Mouse (Mus musculus) 416B (cell line): ENCODE results near the gene Intu.

Experiments
- DNase-seq: peaks from one replicate; pipeline ENCODE4 v3.0.0; 2011; ENCODE audit warnings: low read depth

The Intu gene

DNA sequence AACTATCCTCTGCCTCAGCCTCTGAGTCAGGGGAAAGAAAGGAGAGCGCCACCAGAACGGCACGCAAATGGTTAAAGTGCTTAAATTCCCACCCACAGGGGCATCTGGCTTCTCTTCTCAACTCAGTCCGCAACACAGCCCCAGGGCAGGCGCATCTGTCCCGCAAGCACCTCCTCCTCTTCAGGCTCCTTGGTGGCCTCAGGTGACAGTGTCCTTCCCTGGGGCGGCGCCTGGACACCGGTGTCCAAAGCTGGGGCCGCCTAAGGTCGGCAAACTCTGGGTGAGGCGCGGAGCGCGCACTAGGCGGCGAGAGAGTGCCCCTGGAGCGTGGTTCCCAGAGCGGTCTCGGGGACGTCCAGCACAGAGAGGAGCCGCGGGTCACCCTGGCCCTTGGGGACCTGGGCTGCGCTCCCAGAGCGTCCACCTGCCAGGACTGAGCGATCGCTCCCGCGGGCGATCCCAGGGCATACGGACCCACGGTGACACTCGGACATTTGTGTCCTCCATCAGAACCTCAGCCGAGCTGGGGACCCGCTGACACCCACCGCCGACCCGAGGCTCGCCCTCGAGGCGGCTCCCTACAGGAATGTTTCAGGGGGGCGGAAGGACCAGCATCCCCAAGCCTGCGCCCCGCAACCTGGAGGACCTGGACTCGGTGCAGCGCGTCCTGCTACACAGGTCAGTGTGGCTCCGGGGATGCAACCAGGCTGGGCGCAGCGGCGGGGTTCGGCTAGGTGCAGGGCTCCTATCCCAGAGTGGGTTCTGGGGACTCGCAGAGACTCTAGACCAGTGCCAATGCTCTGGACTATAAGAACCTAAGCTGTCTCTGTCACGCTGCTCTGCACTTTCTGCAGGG is at the start of gene Intu:
Intu (plus strand) TSS at position 1 of the 856 bp plus-strand sequence.
- no peak for DNase-seq

DNA sequence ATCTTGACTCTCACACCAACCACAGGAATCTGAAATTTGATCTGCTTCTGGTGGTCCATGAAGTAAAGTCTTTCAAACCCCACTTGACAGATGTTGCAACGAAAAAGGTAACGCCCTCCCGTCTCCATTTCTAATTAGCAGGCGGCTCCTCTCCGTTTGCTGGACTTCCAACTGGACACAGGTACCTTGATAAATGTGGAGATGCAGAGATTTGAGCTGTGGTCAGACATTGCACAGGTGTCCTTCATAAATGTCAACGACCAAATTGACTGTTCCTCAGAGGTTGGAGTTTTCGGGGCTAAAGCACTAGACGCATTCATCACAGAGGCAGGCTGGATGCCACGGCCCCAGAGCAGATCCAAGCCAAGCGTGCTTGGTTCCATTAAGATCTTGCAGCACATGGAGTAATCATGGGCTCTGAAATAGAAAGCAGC is 47.8 kb upstream of the Intu start:
- no peak for DNase-seq

DNA sequence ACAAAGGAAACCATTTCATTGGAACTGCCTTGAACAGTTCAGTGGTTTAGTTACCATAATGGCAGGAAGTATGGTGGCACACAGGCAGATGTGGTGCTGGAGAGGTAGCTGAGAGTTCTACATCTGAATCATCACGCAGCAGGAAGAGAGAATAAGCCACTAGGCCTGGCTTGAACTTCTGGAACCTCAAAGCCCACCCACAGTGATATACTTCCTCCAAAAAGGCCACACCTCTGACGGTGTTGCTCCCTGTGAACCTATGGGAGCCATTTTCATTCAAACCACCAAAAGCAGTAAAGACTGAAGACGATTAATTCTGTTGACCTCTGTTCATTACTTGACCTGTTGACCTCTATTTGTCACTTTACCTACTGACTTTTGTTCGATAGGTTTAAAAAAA is 43.7 kb upstream of the Intu start:
- peak; percentile 46 for DNase-seq

DNA sequence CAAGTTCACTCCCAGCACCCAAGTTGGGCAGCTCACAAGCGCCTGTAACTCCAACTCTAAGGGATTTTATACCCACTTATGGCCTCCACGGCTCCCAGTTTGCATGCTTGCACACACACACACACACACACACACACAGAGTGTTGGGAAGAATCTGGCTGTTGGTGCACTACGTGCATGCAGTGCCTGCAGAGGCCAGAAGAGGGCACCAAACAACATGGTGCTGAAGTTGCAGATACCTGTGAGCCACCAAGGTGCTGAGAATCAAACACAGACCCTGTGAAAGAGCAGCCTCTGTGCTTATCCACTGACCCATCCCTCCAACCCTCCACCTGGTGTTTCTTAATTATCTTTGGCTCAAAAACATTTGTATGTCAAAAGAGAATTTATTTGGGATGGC is 39.3 kb upstream of the Intu start:
- no peak for DNase-seq

DNA sequence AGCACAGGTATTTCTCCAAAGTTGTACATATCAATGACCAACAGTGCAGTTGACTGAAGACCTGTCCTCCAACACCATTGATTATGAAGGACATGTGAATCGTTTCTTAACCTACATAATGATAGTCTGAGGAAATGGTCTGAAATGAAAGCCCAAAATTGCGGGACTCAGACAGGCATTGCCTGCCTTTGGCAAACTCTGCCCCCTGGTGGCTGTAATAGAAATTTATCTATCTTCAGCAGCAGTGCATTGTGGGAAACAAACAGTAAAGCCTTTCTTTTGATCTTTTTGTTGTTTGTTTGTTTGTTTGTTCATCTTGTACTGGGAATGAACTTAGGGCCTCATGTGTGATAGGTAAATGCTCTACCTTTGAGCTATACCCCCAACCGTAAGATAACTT is 32.2 kb upstream of the Intu start:
- peak; percentile 30 for DNase-seq

DNA sequence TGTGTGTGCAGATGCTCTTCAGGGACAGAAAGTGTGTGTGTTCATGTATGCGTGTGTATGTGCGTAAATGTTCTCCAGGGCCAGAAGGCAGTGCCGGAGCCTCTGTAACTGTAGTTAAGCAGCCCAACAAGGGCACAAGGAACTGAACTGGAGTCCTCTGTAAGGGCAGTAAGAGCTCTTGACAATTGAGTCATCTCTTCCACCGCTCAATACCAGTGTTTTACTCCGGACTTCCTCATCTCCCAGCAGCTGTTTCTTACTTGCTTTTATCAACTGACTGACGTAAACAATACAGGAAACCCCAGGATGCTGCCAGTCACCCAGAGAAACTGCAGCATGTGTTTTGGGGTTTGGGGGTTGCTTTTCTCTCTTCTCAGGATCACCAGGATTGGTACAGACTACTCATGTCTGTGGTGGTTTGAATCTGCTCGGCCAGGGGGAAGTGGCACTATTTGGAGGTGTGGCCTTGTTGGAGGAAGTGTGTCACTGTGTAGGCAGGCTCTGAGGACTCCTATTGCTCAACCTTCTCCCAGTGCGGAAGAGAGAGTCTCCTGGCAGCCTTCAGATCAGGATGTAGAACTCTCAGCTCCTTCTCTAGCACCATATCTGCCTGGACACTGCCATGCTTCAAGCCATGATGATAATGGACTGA is 30.8 kb upstream of the Intu start:
- peak; percentile 79 for DNase-seq

DNA sequence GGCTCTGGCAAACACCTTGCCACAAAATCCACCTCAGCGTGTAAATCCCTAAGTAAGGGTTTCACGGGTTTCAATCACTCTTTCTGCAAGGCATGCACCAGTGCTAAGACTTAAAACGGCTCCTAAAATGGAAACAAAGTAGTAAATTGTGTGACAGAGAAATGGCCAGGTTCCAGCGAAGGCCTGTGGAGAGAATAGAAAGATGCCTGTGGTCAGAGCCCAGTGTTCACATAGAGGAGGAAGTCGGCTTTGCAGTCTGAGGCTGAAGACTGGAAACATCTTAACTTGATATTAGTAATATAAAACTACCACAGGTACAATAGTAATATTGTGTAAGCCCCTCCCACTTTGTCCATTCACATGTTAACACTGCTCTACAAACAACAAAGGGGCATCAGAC is 26.7 kb upstream of the Intu start:
- no peak for DNase-seq

DNA sequence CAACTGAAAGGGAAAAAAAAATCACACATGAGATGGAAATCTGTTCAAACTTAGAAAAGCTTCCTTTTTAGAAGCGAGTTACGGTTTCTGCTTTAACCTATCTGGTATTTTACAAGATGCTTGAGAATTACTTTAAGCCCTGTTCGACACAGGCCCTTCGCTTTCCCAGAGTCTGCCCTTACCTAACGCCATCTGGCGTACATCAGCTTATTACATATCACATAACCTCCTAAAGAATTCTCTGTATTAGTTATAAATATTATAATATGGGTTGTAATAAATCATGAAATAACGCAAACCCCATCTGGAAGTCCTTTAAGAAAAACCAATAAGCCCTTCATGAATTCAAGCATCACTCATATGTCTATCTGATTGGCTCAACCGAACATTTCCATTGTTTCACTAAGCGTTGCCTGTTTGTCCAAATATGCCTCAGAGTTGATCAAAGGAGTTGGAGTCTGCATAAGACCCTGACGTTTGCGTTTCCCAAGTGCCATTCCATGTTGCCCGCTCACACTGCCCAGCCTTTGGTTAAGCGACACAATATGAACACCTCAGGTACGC is 25.6 kb upstream of the Intu start:
- DNase-seq = no peak

DNA sequence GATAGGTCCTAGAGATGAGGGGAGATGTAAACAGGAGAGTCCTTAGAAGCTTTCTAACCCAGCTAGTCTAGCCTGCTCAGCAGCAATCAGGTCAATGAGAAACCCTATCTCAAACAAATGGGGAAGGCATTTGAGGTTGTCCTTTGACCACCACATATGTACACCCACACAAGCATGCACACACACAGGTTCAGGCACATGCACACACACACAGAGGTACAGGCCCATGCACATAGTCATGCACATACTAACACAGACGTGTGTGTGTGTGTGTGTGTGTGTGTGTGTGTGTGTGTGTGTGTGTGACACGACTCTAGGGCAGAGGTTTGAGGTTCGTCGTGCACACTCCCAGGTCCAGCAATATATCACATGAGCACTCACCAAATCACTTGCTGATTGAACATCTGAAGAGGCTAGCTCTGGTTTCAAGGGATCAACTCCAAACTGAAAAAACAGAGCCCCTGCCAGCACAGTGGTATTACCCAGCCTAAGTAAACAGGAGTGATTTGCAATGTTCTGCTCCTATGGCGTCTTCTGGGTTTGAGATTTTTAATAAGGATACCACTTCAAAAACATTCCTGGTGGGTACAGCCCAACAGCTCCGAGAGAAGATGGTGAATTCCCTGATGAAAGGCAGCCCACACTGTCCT is 22.0 kb upstream of the Intu start:
- DNase-seq = no peak

DNA sequence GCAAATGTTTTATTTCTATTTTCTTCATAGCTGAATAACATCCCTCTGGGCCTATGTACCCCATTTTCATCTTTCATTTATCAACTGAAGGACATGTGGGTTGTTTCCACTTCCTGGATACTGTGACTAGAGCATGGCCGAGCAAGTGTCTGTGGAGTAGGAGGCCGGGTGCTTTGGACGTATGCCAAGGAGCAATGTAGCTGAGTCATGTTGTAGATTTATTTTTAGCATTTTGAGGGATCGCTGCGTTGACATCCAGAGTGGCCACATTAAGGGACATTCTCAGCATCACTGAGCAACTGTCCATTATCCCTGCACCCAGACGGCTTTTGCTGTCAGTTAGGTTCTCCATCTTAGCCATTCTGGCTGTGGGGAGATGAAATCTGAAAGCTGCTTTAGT is 20.5 kb upstream of the Intu start:
- peak; percentile 90 for DNase-seq

DNA sequence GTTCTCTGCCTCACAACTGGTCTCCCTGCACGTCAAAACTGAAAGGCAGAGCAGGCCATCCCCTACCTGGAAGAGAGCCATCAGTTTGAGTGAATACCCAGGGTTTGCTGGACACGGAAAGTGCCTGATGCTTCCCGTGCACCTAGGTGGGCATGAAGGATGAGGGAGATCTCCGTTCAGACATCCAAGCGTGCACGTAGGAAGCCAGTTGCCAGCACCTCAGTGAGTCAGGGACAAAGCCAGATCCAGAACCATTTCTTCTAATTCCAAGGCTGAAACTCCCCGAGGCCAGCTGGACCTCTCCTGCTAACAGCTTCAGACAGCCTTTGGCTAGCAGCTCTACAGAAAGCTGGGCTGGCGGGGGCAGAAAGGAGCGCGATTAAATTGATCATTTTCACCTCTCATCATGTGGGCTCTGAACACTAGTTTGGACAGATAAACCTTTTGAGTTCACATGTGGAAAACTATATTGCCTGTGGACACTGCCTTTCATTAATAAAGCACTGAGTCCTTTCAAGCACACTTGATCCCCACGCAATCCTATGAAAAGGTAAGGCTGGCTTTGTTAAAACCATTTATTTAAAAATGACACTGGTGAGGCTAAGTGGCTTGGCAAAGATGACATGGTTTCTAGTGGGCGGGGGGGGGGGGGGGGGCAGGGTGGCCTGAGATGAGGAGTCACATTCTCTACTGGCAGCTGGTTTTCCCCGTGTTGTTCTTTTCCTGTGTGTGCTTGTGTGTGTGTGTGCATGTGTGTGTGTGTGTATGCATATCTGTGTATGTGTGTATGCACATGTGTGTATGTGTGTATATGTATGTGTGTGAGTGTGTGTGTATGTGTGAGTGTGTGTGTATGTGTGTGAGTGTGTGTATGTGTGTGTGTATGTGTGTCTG is 17.9 kb upstream of the Intu start:
- DNase-seq = no peak

DNA sequence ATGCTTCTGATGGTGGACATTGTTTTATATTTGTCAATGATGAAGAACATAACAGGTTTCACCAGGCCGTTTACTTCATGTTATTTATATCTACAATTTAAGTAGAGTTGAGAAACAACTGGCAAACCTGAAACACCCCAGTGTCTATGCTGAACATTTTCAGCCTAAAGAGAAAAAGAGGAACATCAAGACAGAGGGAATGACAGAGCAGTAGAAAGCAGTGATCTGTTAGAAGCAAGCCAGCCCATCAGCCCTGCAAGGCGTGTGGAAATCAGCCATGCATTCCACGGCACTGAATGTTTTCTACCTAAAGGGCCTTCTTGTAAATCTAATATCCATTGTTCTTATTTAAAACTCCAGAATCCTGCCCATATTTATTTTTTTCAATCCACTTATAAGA is 12.8 kb upstream of the Intu start:
- no peak for DNase-seq

DNA sequence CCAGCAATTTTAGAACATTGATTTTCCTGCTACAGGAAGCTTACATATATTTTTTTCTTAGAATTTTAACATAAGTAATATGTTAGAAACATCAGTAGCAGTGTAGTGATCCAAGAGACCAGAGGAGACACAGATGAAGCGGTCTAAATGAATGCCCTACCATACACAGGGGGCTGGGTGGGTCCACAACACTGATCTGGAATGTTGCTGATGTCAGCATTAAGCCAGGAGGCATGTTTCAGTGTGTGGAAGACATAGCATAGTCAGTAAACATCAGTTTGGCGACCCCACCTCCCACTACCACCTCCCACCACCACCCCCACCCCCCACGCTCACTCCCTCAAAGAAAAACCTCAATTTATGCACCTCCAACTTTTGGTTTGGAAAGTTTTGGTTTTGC is 11.5 kb upstream of the Intu start:
- DNase-seq = no peak

DNA sequence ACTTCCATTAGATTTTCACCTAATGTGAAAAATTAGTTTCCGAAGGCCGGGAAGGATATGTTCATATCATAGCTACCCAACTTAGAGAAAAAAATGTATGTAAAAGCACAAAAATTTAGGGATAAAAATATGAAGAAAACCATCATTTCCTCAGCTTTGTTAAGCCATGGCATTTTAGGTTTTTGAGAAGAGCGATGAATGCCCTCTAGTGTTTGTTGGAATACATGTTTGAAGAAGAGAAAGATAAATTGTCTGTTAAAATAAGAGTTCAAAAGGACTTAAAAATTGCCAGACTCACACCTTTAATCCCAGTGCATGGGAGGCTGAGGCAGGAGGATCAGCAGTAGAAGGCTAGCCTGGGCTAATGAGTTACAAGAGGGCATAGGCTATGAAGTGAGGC is 10.5 kb upstream of the Intu start:
- DNase-seq = no peak

DNA sequence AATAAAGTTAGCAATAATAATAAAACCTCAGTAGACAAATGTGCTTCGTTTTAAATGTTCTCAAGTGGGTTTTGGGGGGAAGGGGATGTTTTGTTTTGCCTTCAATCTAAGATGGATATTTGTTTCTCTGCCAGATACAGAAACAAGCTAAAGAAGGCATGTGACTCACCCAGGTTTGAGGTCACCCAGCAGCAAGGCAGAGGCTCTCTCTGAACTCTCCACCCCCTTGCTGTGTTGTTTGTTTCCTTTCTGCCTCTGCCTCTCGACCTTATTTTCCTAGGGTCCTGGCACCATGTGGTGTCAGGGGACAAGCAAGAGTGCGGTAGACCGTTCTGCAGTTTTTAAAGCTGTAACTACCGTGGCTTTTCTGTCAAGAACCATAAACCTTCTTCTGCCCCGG is 8.6 kb upstream of the Intu start:
- no peak for DNase-seq

DNA sequence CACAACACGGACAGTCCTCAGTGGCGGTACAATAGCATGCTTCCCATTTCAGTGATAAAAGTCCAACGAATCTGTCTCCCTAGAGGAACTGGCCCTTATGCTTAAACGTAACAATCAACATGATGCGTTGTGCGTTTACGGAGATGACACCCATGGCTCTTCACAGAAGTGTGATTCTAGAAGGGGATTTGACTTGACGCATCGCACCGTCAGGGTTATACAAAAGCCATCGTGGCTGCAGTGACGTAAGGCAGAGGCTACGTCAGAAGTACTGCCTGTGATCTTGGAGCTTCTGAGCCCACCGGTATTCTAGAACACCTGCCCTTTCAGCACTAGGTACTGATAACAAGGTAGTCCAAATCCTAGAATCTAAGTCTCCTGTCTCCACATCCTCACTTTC is 8.2 kb upstream of the Intu start:
- no peak for DNase-seq

DNA sequence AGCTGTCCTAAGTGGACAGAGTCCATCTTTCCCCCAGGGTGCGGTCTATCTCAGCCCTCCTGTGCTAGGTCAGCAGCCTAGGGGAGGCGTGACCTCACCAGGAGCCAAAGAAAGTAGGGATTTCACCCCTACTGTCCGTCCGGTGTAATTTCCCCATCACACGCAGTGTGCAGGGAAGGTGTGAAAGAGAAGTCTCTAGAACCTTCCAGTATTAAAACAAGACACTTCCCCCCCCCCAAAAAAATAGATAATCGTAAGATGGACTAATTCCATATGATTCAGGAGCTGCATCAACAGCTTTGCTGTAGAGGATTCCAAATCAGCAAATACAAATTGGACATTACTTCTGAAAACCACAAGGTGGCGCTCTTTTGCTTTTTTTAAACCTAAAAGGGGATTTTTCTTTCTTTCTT is 7.7 kb upstream of the Intu start:
- peak; percentile 66 for DNase-seq

DNA sequence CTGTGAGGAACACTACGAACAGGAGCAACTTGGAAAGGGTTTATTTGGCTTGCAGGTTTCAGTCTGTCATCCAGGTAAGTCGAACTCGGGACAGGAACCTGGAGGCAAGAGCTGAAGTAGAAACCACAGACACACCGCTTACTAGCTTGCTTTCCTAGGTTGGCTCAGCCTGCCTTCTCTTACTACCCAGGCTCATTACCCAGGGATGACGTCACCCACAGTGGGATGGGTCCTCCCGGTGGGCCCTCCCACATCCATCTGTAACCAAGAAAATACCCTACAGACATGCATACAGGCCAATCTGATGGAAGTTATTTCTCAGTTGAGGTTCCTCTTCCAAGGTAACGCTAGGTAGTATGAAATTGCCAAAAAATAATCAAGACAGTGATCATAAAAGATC is 6.2 kb upstream of the Intu start:
- no peak for DNase-seq

DNA sequence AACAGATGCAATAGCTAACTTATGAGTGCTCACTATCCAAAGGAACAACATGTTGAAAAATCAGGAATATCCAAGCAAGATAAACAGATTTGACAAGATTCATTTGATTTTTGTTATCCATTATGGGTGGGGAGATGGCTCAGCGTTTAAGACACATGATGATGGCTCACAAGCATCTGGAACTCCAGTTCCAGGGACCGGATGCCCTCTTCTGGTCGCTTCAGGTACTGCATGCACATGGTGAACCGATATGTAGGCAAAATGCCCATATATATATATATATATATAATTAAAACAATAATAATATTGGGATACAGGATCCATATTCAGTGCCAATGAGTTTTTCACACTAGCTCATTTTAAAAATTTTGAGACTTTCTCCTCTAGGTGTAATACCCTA is 5.7 kb upstream of the Intu start:
- peak; percentile 62 for DNase-seq

DNA sequence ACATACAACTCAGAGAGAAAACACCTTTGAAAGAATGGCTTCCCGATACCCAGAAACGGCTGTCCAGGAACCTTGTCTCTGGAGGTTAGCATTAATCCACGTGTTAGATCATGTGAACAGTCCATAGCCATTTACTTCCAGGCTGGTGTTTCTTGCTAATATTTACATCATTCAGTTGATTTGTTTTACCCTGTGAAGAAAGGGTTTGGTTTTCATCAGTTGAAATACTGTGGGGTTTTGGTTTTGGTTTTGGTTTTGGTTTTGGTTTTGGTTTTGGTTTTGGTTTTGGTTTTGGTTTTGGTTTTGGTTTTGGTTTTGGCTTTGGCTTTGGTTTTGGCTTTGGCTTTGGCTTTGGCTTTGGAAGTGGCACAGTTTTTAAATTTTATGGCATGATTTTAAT is 5.0 kb upstream of the Intu start:
- no peak for DNase-seq

DNA sequence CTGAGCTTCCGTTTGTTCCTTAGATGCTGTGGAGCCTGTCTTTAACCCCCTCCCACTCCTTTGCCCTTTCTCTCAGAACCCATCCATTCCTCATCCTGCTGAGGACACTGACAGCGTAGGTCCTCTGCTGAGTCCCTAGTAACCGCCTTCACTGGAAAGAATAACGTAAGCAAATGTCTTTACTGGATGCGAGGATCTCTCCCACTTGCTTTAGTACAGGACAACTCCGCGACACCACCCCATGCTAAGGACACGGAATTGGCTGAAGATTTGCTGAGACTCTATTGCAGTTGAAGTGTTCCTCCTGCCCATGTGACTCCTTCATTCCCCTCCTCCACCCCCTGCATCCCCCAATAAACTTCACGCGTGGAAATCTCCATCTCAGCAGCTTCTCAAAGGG is 3.9 kb upstream of the Intu start:
- no peak for DNase-seq
